ENCODE assay signal across 18 mouse cellular contexts in genomic region chr3:30195186-30195585, GRCm38 (mm10).
"Had no signal": no experiment of that assay in that cellular context is flagged by ENCODE, and none has a peak within 500 bp of the region (broad histone marks: within the 10 kb centered on the region; RNA-seq: fewer than 3 reads in every experiment).

No protein-coding gene starts in this region.

- H3K27me3 ChIP-seq: liver, embryonic 12.5 days; lung, embryonic 15.5 days; midbrain, embryonic 12.5 days; neural tube, embryonic 12.5 days had no signal

- H3K27ac ChIP-seq: liver, embryonic 12.5 days; liver, embryonic 14.5 days; lung, embryonic 15.5 days; midbrain, embryonic 10.5 days; midbrain, embryonic 12.5 days; neural tube, embryonic 12.5 days had no signal

- H3K9ac ChIP-seq: liver, embryonic 12.5 days; liver, embryonic 14.5 days; lung, embryonic 15.5 days; midbrain, embryonic 12.5 days; neural tube, embryonic 12.5 days had no signal

- H3K4me3 ChIP-seq: liver, embryonic 12.5 days; lung, embryonic 15.5 days; midbrain, embryonic 10.5 days; midbrain, embryonic 12.5 days; neural tube, embryonic 12.5 days had no signal

- DNase-seq: lung, adult 18-20 months; lung, postnatal 14 days; lung, postnatal 36 days; midbrain, embryonic 14.5 days; right cerebral cortex, postnatal 25 days; right cerebral cortex, postnatal 4 days; spleen, adult 18-20 months; thymus, adult 18-20 months; thymus, postnatal 14 days; thymus, postnatal 36 days had no signal

- H3K9me3 ChIP-seq: liver, embryonic 12.5 days; lung, embryonic 15.5 days; midbrain, embryonic 10.5 days; midbrain, embryonic 12.5 days; neural tube, embryonic 12.5 days had no signal

- H3K36me3 ChIP-seq: liver, embryonic 12.5 days; lung, embryonic 15.5 days; midbrain, embryonic 10.5 days; midbrain, embryonic 12.5 days; neural tube, embryonic 12.5 days had no signal

- H3K4me2 ChIP-seq: liver, embryonic 12.5 days; lung, embryonic 15.5 days; midbrain, embryonic 12.5 days; neural tube, embryonic 12.5 days had no signal

- ATAC-seq: liver, embryonic 12.5 days; lung, postnatal 0 days; midbrain, embryonic 16.5 days had no signal

- H3K4me1 ChIP-seq: liver, embryonic 12.5 days had no signal
